Mouse (Mus musculus): ENCODE data around the gene Foxs1. TPM values are rescaled to one million over a fixed set of nuclear protein-coding genes. Genes with fewer than 3 reads are reported as not detected.

The Foxs1 gene
- polyA plus RNA-seq, 1 experiment from 2014 or later = 2.0 TPM

- ATAC-seq (ENCODE audit: low FRiP score, low read depth) = no peak
- WGBS = 84% methylated on average over 6 of the region's 6 CpGs
- peaks cover 34% of the 10 kb centered on the region for H3K27me3 ChIP-seq (replicated peaks)
- H3K9me3 ChIP-seq = no peaks in the 10 kb centered on the region
- H3K36me3 ChIP-seq = no peaks in the 10 kb centered on the region
- no peak overlapping the region for H3K9ac ChIP-seq
- H3K4me2 ChIP-seq (replicated peaks) = no peak overlapping the region
- no peak overlapping the region for H3K4me3 ChIP-seq
- no peak overlapping the region for H3K27ac ChIP-seq
- peaks cover 9% of the 10 kb centered on the region; the same call in 1 of the 2 replicates for H3K4me1 ChIP-seq
Measured at GRCm38 (mm10) chr2:152909848-152910247, 23.2 kb downstream of the Foxs1 start.

- H3K4me2 ChIP-seq (replicated peaks) = no peak overlapping the region
- H3K4me1 ChIP-seq = peaks cover 7% of the 10 kb centered on the region; the same call in 1 of the 2 replicates
Measured at GRCm38 (mm10) chr2:152907114-152907943, 25.7 kb downstream of the Foxs1 start.

GRCm38 (mm10) chr2:152906274-152907037 lies 26.6 kb downstream of the Foxs1 start:
- ATAC-seq (ENCODE audit: low FRiP score, low read depth) = no peak
- 70% methylated on average over 9 of the region's 9 CpGs for WGBS
- Histone ChIP-seq H3K36me3 (no peaks in the 10 kb centered on the region), H3K27me3 (replicated peaks) (peaks cover 10% of the 10 kb centered on the region), H3K4me1 (peaks cover 7% of the 10 kb centered on the region; the same call in 1 of the 2 replicates), H3K4me2 (replicated peaks) (no peak overlapping the region), H3K27ac (no peak overlapping the region), H3K9ac (no peak overlapping the region), H3K9me3 (no peaks in the 10 kb centered on the region), H3K4me3 (no peak overlapping the region)

More at GRCm38 (mm10) chr2:152907114-152907943, 25.7 kb downstream of the Foxs1 start:
- Histone ChIP-seq H3K27ac (no peak overlapping the region), H3K36me3 (no peaks in the 10 kb centered on the region), H3K4me3 (no peak overlapping the region), H3K9ac (no peak overlapping the region), H3K27me3 (replicated peaks) (peaks cover 19% of the 10 kb centered on the region), H3K9me3 (no peaks in the 10 kb centered on the region)
- 56% methylated on average over 14 of the region's 14 CpGs for WGBS
- no peak for ATAC-seq (ENCODE audit: low FRiP score, low read depth)

- H3K9me3 ChIP-seq = no peaks in the 10 kb centered on the region
- H3K27ac ChIP-seq = no peak overlapping the region
- peaks cover 7% of the 10 kb centered on the region; the same call in 1 of the 2 replicates for H3K4me1 ChIP-seq
- no peaks in the 10 kb centered on the region for H3K36me3 ChIP-seq
- no peak for ATAC-seq (ENCODE audit: low FRiP score, low read depth)
- no peak overlapping the region for H3K4me2 ChIP-seq (replicated peaks)
- H3K4me3 ChIP-seq = no peak overlapping the region
- H3K9ac ChIP-seq = no peak overlapping the region
- 70% methylated on average over 11 of the region's 11 CpGs for WGBS
- H3K27me3 ChIP-seq (replicated peaks) = no peaks in the 10 kb centered on the region
Measured at GRCm38 (mm10) chr2:152905036-152905829, 27.8 kb downstream of the Foxs1 start.

- no peak overlapping the region for H3K9ac ChIP-seq
- H3K4me2 ChIP-seq (replicated peaks) = no peak overlapping the region
- no peak for ATAC-seq (ENCODE audit: low FRiP score, low read depth)
- no peaks in the 10 kb centered on the region for H3K27me3 ChIP-seq (replicated peaks)
- peaks cover 7% of the 10 kb centered on the region; the same call in 1 of the 2 replicates for H3K4me1 ChIP-seq
- no peaks in the 10 kb centered on the region for H3K9me3 ChIP-seq
- no peaks in the 10 kb centered on the region for H3K36me3 ChIP-seq
- no peak overlapping the region for H3K27ac ChIP-seq
- WGBS = 75% methylated on average over 5 of the region's 5 CpGs
- H3K4me3 ChIP-seq = no peak overlapping the region
Measured at GRCm38 (mm10) chr2:152904127-152904643, 28.8 kb downstream of the Foxs1 start.

- no peak for ATAC-seq (ENCODE audit: low FRiP score, low read depth)
- no peak overlapping the region for H3K27ac ChIP-seq
- H3K4me2 ChIP-seq (replicated peaks) = no peak overlapping the region
- H3K4me3 ChIP-seq = no peak overlapping the region
- H3K36me3 ChIP-seq = no peaks in the 10 kb centered on the region
- no peaks in the 10 kb centered on the region for H3K27me3 ChIP-seq (replicated peaks)
- H3K4me1 ChIP-seq = peaks cover 7% of the 10 kb centered on the region; the same call in 1 of the 2 replicates
- H3K9me3 ChIP-seq = no peaks in the 10 kb centered on the region
- no peak overlapping the region for H3K9ac ChIP-seq
- WGBS = 74% methylated on average over 4 of the region's 4 CpGs
Measured at GRCm38 (mm10) chr2:152903586-152903985, 29.4 kb downstream of the Foxs1 start.

- Histone ChIP-seq H3K9me3 (no peaks in the 10 kb centered on the region), H3K9ac (no peak overlapping the region), H3K27ac (no peak overlapping the region), H3K4me2 (replicated peaks) (no peak overlapping the region), H3K4me3 (no peak overlapping the region), H3K27me3 (replicated peaks) (no peaks in the 10 kb centered on the region), H3K36me3 (no peaks in the 10 kb centered on the region), H3K4me1 (peaks cover 7% of the 10 kb centered on the region; the same call in 1 of the 2 replicates)
- WGBS = 52% methylated on average over 3 of the region's 3 CpGs
- ATAC-seq (ENCODE audit: low FRiP score, low read depth) = no peak
Measured at GRCm38 (mm10) chr2:152902658-152903057, 30.4 kb downstream of the Foxs1 start.

- ATAC-seq (ENCODE audit: low FRiP score, low read depth) = no peak
- Histone ChIP-seq H3K36me3 (no peaks in the 10 kb centered on the region), H3K9ac (no peak overlapping the region), H3K9me3 (no peaks in the 10 kb centered on the region), H3K4me1 (peaks cover 4% of the 10 kb centered on the region; the same call in 1 of the 2 replicates), H3K27me3 (replicated peaks) (no peaks in the 10 kb centered on the region), H3K4me3 (no peak overlapping the region), H3K27ac (no peak overlapping the region), H3K4me2 (replicated peaks) (no peak overlapping the region)
- 92% methylated on average over 15 of the region's 15 CpGs for WGBS
Measured at GRCm38 (mm10) chr2:152901296-152901695, 31.7 kb downstream of the Foxs1 start.

GRCm38 (mm10) chr2:152899011-152899410 lies 34.0 kb downstream of the Foxs1 start:
- H3K4me3 ChIP-seq = no peak overlapping the region
- no peaks in the 10 kb centered on the region for H3K9me3 ChIP-seq
- no peak overlapping the region for H3K9ac ChIP-seq
- no peak overlapping the region for H3K4me2 ChIP-seq (replicated peaks)
- ATAC-seq (ENCODE audit: low FRiP score, low read depth) = no peak
- no peaks in the 10 kb centered on the region for H3K27me3 ChIP-seq (replicated peaks)
- H3K4me1 ChIP-seq = no peaks in the 10 kb centered on the region
- H3K27ac ChIP-seq = no peak overlapping the region
- H3K36me3 ChIP-seq = peaks cover 16% of the 10 kb centered on the region
- 82% methylated on average over 6 of the region's 6 CpGs for WGBS

GRCm38 (mm10) chr2:152896926-152897325 lies 36.1 kb downstream of the Foxs1 start:
- ATAC-seq (ENCODE audit: low FRiP score, low read depth) = no peak
- Histone ChIP-seq H3K4me1 (no peaks in the 10 kb centered on the region), H3K27me3 (replicated peaks) (no peaks in the 10 kb centered on the region), H3K4me3 (no peak overlapping the region), H3K27ac (no peak overlapping the region), H3K4me2 (replicated peaks) (no peak overlapping the region), H3K36me3 (peaks cover 37% of the 10 kb centered on the region), H3K9ac (no peak overlapping the region), H3K9me3 (no peaks in the 10 kb centered on the region)
- WGBS = 95% methylated on average over 3 of the region's 3 CpGs

GRCm38 (mm10) chr2:152895834-152896233 lies 37.2 kb downstream of the Foxs1 start:
- Histone ChIP-seq H3K27ac (no peak overlapping the region), H3K27me3 (replicated peaks) (no peaks in the 10 kb centered on the region), H3K9ac (no peak overlapping the region), H3K4me3 (no peak overlapping the region), H3K4me1 (no peaks in the 10 kb centered on the region), H3K4me2 (replicated peaks) (no peak overlapping the region), H3K36me3 (peaks cover 46% of the 10 kb centered on the region), H3K9me3 (no peaks in the 10 kb centered on the region)
- no peak for ATAC-seq (ENCODE audit: low FRiP score, low read depth)
- WGBS = 92% methylated on average over 9 of the region's 9 CpGs

Data from neural tube, embryonic 12.5 days (tissue).